Mouse (Mus musculus) megakaryocyte, embryonic 14.5 days (primary cell): ENCODE measurements around the gene Pan3.

Experiments
- FLI1 ChIP-seq: IDR thresholded peaks from 2 replicates; pipeline ENCODE4 v1.6.1; 2012; ENCODE audit warnings: low read length, inconsistent platforms, mixed read lengths
- GATA1 ChIP-seq: IDR thresholded peaks from 3 replicates; pipeline ENCODE4 v1.6.1; 2012; ENCODE audit warnings: mixed read lengths, low read length, inconsistent platforms, borderline replicate concordance

DNA sequence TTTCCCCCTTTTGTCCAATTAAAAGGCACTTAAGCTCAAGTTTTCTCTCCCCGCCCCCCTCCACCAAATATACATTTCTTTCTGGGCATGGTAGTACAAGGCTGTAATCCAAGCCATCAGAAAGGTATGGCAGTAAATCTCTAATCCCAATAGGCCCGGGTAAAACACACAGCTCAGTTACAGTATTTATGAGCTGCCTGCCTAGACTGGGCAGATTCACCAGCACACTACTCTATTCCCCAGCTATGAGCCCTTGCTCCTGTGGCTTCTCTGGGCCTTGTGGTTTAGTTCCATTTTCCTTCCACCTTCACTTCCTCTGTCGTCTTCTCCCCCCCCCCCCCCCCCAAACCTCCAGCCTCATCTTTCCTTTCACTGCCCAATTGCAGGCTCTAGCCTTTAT lies 67.8 kb downstream of the Pan3 start:
- TF ChIP-seq FLI1, result no peak
- TF ChIP-seq GATA1, result no peak
